Mouse (Mus musculus) liver (tissue): ENCODE measurements around the gene Nrxn3.
A peak's percentile ranks its signal among the peaks of the same experiment; 100 is the strongest.

ENCODE experiments used
- DNase-seq: peaks from one replicate; pipeline ENCODE4 v3.0.0-alpha.2; 2020; ENCODE audit warnings: mixed read lengths

Nrxn3 gene

DNA sequence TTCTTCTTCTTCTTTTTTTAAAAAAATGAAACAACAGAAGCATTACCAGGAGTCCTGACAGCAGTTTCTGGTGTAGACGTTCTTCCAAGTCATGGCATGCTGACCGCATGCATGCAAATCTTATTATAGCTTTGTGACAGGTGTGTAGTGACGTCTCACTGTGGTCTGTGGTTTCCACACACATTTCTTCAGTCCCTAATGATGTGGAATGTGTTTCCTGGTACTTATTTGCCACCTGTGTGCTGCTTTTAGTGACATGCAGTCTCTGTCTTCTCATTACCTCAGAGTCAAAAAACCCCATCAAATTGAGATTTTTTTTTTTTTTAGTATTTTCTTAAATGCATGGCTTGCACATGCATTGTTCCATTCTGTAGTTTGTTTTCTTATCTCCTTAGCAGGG lies 222.3 kb downstream of the Nrxn3 start:
- no peak for DNase-seq

DNA sequence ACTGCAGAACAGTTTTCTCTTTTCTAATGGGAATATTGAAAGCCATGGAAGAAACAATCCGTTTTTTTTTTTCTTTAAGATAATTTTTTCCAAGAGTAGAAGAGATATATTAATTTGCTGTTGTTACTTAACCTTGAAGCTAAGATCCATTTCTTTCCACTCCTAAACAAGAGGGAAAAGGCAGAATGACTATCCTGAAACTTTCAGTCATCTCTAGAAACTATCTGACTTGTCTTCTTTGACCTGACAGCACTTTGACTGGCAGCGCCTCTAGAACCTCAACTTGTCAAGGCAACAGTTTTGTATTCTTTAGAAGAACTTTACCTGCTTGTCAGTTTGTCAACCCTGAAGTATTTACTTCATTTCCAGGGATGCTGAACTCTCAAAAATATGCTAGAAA lies 227.2 kb downstream of the Nrxn3 start:
- DNase-seq: no peak

DNA sequence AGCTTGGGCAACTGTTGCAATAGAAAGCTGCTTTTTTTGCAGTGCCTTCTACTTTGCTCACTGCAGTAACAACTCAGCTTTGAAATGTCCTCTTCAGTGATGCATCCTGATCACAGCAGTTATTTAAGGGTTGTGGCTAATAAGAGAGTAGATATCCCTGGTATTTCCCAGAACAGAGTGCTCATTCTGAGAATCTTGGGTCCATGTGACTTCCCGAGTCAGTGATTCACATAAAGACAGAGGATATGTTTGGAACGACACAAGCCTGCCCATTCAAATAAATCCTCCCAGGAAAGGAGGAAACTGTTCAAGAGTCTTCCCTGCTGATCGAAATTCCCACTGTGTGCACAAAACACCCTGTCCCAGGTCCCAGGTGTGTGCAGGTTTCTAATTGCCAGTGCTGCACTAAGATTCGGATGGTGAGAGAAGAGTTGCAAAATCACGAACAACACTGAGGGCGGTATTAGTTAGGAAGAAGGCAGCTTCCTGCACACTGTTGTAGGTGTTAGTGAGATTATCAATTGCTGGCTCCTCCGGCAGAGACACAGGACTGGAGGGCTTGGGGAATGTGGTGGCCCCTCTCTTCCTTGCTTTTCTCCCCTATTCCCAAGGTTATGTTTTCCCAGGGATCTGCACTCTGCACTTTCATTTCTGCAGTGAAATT lies 230.4 kb downstream of the Nrxn3 start:
- DNase-seq: no peak

- DNase-seq: no peak
Observed at GRCm38 (mm10) chr12:88953801-88954200, 231.1 kb downstream of the Nrxn3 start.

- no peak for DNase-seq
Observed at GRCm38 (mm10) chr12:88957431-88957830, 234.8 kb downstream of the Nrxn3 start.

DNA sequence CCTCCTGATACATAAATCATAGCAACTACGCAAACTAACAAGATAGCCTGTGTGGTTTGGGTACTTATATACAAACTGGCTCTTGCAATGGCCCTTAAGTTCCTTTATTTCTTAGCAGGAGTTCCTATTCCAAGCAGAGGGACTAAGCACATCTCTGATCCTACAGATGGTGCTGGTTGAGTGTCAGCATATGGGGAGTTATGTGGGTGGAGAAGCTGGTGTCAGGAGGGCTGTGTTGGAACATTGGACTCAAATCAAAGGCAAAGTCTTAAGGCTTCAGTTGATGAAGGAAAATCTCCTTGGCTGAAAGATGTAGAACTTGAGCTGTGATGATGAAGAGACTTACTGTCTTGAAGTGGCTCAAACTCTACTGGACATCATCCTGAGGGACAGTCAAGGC lies 238.1 kb downstream of the Nrxn3 start:
- no peak for DNase-seq

DNA sequence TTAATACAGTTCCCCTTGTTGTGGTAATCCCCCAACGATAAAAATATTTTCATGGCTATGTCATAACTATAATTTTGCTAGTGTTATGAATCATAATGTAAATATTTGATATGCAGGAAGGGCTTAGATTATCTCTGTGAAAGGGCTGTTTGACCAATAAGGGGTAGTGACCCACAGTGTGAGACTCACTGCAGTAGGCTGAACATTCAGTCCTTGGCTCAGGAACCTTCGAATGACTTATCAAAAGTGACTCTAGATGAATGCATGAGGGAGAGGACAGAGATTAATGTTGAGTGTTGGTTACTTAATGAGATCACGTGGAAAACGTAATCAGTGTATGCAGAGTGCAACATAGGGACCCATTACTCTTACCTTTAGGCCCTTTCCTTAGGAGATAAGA lies 243.7 kb downstream of the Nrxn3 start:
- no peak for DNase-seq

DNA sequence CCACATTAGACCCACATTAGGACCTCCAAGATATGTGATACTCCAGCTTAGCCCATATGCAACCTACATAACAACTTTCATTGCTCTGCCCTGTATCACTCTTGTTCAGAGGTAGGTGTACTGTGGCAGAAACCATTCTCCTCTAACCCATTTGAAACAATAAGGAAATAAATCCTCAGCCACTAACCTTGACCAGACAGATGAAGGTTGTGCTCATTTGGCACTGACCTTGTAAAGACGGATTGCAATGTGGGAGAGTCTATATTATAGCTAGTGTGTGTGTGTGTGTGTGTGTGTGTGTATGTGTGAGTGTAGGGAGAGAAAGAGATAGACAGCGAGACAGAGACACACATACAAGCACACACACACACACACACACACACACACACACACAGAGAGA lies 253.9 kb downstream of the Nrxn3 start:
- no peak for DNase-seq

DNA sequence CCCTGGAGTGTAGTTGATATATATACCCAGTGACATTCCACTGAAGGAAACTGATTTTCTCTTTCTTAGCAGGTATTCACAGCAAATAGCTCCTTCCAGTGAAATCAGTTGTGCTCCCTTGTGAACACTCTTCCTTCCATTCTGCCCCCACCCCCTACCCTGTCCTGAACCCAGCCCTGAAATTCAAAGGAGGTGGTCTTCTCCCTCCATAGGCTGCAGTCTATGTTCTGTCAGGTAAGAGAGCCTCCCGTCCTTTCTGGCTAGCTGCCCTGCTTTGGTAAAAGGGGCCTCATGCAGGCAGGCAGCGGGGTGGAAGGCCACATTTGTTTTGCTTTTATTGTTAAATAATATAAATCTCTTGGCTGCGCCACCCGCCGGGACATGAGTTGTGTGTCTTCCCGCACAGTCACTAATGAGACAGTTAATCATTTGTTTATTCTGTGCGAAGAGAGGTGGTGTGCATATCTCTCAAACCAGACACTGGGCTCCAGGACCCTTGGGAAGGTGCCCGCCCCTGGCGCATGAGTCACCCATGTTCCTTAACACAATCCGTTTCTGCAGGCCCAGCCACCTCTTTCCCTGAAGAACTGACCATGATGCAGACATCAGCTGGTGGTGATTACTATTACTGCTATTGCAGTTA lies 261.1 kb downstream of the Nrxn3 start:
- peak; percentile 90 for DNase-seq

DNA sequence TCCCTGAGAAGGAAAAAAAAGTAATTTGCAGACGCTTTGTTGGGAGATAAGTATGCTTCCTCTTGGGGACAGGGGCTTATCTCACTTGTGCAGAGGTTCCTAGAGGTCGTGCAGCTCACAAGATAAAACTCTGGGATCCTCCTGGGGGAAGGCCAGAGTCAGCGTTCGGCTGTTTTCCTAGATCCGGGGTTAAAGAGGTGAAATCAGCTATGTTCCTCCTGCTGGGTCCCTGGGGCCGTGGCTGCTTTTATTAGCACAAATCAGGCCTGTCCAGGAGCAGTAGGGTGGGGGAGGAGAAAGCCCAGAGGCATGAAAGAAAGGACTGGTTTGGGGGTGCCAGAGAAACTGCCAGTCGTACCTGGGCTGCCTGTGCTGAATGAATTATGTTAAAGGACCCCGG lies 261.7 kb downstream of the Nrxn3 start:
- DNase-seq: peak; percentile 92

DNA sequence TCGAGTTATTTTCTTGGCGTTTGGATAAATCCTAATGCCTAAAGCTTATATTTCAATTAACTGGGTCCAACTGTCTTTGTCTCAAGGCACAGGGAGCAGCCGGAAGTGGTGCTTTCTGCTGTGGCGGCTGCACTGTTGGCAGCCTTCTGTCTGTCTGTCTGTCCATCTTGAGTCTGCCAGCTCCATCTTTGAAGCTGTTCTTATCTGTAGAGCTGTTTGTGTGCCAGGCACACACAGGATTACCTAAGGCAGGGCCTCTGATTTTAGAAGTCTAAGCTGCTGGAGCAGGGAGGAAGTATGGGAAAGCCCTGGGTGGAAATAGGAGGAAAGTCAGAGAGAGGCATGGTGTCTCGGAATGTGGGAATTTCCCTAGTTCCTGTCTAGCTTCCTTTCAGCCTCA lies 262.1 kb downstream of the Nrxn3 start:
- DNase-seq: peak; percentile 56

DNA sequence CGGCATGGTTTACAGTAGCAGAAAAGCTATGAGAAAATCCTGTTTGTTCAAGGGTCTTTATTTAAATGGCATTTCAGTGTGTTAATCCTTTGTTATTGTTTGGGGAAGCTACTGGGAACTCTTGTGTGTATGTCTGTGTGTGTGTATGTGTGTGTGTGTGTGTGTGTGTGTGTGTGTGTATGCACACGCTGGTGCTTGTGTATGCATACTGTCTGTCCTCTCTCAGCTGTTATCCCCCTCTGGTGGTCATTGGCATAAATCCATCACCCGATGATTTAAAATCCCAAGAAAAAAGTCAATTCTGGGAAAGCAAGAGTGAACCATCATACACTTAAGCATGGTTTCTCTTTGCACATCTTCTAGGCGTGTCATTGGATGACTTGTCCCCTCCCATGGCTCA lies 264.4 kb downstream of the Nrxn3 start:
- peak; percentile 11 for DNase-seq

GRCm38 (mm10) chr12:88990753-88991152 lies 268.1 kb downstream of the Nrxn3 start:
- no peak for DNase-seq

GRCm38 (mm10) chr12:88992141-88992540 lies 269.5 kb downstream of the Nrxn3 start:
- no peak for DNase-seq

GRCm38 (mm10) chr12:88993788-88994187 lies 271.1 kb downstream of the Nrxn3 start:
- no peak for DNase-seq

DNA sequence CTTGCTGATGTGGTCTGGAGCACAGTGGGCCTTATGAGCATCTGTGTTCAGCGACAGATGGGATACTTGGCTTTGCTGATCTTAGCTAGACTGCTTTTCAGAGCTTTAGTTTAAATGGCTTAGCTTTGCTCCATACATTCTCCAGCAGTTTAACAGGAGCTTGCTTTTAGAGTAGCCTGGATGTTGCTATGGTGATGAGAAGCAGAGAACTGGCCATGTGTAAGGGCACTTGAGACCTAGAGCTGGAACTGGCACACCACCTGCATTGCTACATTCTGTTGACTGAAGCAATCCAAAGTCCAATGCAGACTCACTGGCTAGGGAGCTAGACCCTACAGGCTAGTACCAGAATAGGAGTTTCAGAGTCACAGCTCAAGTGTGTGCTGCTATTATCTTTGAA lies 293.8 kb downstream of the Nrxn3 start:
- DNase-seq: no peak

GRCm38 (mm10) chr12:89025180-89025579 lies 302.5 kb downstream of the Nrxn3 start:
- DNase-seq: no peak

DNA sequence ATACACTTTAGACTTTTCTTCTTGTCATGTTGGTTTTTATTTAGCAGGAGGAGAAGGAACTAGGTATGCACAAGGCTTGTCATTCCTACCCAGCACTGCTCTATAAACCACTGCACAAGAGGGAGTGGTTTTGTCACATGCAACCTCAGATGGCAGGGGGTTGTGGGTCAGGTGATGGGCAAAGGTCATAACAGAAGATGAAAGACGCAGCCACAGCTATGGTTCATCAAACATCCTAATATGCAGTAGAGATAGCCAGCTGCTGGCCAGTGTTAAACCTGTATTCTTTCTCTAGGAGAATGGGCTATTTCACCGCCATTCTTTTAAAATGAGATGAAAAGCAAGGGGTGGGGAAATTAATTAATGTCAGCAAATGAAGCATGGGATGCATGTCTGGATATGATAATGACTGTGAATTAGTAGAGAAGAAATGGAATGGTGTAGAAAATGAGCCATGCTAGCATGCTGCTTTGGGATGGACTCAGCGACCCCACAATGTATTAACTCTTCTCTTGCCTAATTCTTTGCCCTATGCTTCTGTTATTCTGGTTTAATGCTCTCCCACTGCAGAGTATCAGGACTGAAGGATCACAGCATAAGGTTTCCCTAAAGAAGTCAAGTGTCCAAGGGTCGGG lies 313.4 kb downstream of the Nrxn3 start:
- no peak for DNase-seq

GRCm38 (mm10) chr12:89040151-89040550 lies 317.5 kb downstream of the Nrxn3 start:
- no peak for DNase-seq

DNA sequence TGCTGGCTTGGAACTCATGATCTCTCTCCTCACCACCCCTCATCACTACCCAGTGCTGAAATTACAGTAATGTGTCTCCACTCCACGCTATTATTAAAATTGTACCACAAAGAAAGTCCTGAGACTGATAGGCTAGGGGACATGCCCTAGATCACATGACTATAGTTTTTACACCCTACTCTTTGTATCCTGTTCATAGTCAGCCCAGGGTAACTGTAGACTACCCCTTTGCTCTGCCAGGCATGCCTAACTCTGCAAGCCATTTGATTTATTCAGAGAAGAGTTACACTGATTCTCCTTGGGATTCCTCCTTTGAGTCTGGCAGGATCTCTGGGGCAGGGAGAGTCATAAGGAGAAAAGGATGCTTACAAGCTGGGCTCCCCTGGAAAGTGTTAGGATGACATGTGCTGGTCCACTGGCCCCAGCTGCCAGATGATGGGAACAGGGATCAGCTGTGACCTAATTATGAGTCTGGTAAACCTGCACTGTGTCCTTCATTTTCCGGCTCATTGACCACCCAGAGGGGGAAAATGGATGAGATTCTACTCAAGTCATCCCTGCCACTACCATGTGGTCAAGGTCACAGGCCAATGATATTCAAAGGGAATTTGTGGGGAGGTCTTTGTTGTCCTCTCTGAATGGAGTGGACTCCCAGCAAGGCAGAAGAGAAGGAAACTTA lies 318.9 kb downstream of the Nrxn3 start:
- DNase-seq: no peak

GRCm38 (mm10) chr12:89049279-89049678 lies 326.6 kb downstream of the Nrxn3 start:
- peak; percentile 7 for DNase-seq

DNA sequence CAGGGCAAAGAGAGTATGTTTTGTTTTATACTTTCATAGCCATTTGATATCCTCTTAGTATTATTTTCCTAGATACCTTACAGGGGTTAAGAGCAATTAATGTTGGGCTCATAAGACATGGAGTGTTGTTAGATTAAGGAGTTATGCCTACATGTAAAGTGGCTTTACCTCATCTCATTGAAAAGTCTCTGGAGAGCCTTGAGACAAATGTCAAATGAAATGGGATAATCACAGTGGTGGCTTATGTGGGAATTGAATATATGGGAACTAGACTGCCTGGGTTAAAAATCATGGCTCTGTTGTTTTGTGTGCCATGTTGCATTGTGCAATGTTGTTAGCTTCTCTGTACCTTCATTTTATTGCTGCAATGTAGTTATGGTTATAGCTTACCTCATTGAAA lies 327.0 kb downstream of the Nrxn3 start:
- DNase-seq: no peak

DNA sequence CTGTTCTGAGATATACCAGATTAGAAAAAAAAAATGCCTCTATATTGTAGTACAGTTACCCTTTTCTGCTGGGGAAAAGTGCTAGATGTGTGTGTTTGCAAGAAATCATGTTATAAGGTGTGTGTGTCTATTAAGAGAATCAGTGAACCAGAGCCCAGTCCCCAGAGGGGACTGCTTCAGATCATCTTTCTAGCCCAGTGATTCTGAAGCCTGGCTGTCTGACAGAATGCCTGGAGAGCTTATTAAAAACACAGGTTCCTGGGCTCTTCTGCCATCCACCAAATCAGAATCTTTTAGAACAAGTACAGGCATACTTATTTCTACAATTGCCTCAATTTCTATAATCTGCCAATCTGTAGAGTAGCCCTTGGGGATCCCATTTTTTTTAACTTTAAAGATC lies 349.8 kb downstream of the Nrxn3 start:
- DNase-seq: no peak
